Mouse (Mus musculus): ENCODE results near the gene Retreg3. TPM values are rescaled to one million over a fixed set of nuclear protein-coding genes. Genes with fewer than 3 reads are reported as not detected.

Retreg3 gene
- polyA plus RNA-seq, 2 experiments: 5.3 to 20.4 TPM

DNA sequence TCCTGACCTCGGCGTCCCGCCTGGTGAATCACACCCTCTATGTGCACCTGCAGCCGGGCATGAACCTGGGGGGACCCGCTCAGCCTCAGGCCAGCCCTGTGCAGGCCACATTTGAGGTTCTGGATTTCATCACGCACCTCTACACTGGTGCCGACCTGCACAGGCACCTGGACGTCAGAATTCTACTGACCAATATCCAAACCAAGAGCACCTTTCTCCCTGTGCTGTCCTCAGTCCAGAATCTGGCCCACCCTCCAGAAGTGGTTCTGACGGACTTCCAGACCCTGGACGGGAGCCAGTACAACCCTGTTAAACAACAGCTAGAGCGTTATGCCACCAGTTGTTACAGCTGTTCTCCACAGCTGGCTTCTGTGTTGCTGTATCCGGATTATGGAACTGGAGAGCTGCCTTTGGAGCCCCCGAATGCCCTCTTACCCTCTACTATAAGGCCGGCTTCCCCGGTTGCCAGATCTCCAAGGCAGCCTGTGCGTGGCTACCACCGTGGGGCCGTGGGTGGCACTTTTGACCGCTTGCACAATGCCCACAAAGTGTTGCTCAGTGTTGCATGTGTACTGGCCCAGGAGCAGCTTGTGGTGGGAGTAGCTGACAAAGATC is 36.5 kb downstream of the Retreg3 start:
- DNase-seq (ENCODE audit: low read depth in 3 of 3, low spot score in 3 of 3): no peak

DNA sequence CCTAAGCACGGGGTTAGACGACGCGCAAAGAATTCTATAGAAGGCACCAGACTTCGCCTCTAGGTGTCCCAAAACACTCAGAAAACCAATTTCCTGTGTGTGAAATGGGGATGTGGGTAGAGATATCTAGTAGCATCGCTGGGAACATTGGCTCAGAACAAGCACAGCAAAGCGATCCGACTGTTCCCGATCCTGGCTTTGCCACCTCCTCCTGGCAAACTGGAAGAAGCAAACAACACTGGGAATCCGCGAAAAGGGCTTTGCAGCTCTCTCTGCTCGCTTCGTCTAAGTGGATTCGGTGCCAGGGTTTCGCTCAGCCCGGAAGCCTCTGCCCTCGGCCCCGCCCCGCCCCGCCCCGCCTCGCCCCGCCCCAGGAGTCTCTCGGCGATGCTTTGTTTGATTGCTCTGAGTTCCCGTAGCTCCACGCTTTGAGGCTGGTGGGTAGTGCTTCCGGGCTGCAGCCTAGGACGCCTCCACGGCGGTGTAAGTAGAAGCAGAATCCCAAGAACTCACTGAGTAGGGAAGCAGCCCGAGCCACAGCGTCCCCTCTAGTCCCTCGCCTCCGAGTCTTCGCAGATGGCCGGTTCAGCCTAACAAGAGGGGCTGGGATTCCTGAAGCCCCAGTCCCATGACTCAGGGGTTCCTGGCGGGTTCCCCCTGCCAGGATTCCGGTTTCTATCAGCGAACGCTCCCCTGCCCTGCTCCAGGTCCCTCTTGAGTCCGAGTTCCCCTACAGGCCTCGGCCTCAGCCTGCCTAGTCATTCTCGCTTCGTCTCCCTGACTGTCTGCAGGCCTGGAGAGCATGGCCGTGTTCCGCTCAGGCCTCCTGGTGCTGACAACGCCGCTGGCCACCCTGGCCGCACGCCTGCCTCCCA is 37.2 kb downstream of the Retreg3 start, which contains the start of gene Coasy:
Gene Coasy, plus strand, starts transcription at position 358 of the 875 bp plus-strand sequence.
- no peaks in the 10 kb centered on the region for H3K9me3 ChIP-seq (ENCODE audit: control insufficient read depth, low read length)
- peaks cover 39% of the 10 kb centered on the region for H3K27me3 ChIP-seq (ENCODE audit: control insufficient read depth, insufficient read depth, low read length)
- H3K36me3 ChIP-seq (replicated peaks; ENCODE audit: control insufficient read depth, insufficient read depth, low read depth): no peaks in the 10 kb centered on the region
- peak; percentile 65 for TF ChIP-seq CTCF (IDR thresholded peaks at IDR 0.05; ENCODE audit: low read depth)
- TF ChIP-seq EP300 (IDR thresholded peaks at IDR 0.05; ENCODE audit: low read depth): no peak
- peak within 1 kb of the TSS; percentile 98 for H3K4me2 ChIP-seq (ENCODE audit: low read depth)
- peak; percentile 77 to 81 (median 79) for DNase-seq (ENCODE audit: low read depth in 3 of 3, low spot score in 3 of 3)
- H3K4me1 ChIP-seq (replicated peaks; ENCODE audit: control insufficient read depth in 2 of 2, insufficient read depth in 2 of 2, low read length in 1 of 2): peaks cover 23 to 25% of the 10 kb centered on the region in 2 experiments
- ATAC-seq (ENCODE audit: insufficient read depth): peak; percentile 87
- H3K4me3 ChIP-seq (ENCODE audit: insufficient read depth in 1 of 2, low read depth in 2 of 2, low read length in 2 of 2): peak within 1 kb of the TSS; percentile 81 to 82
- H3K9ac ChIP-seq (replicated peaks): peak within 1 kb of the TSS; percentile 89
- peak within 1 kb of the TSS; percentile 85 for H3K27ac ChIP-seq
- WGBS (ENCODE audit: insufficient replicate concordance): under 1% methylated on average over 51 of the region's 51 CpGs

More for the DNA sequence above, 36.5 kb downstream of the Retreg3 start:
- Histone ChIP-seq H3K4me3 (ENCODE audit: insufficient read depth in 1 of 2, low read depth in 2 of 2, low read length in 2 of 2) (peak overlapping the region; percentile 66 to 81), H3K4me2 (ENCODE audit: low read depth) (peak overlapping the region; percentile 98), H3K36me3 (replicated peaks; ENCODE audit: control insufficient read depth, insufficient read depth, low read depth) (no peaks in the 10 kb centered on the region), H3K4me1 (replicated peaks; ENCODE audit: control insufficient read depth in 2 of 2, insufficient read depth in 2 of 2, low read length in 1 of 2) (peaks cover 23 to 32% of the 10 kb centered on the region in 2 experiments), H3K27me3 (ENCODE audit: control insufficient read depth, insufficient read depth, low read length) (peaks cover 35% of the 10 kb centered on the region), H3K9me3 (ENCODE audit: control insufficient read depth, low read length) (no peaks in the 10 kb centered on the region), H3K9ac (replicated peaks) (peak overlapping the region; percentile 89), H3K27ac (peak overlapping the region; percentile 85)
- ATAC-seq (ENCODE audit: insufficient read depth): no peak
- TF ChIP-seq CTCF (IDR thresholded peaks at IDR 0.05; ENCODE audit: low read depth) (no peak), EP300 (IDR thresholded peaks at IDR 0.05; ENCODE audit: low read depth) (no peak)
- 31% methylated on average over 19 of the region's 19 CpGs for WGBS (ENCODE audit: insufficient replicate concordance)

DNA sequence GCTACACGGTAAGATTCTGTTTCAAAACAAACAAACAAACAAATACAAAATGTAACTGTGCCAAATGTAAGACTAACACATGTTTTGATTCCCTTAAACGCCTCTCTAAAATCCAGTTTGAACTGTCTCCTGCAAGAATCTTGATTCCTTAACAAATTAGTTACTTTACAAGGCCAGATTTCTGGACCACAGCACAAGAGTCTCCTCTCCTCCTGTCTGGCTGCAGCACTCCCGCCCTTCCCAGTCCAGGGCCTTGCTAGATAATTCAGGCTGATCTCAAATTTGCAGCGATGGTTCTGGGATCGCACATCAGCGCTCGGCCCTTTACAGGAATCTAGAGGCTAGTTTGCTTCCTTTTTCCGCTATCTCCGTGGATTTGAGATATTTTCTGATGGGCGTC is 38.0 kb downstream of the Retreg3 start:
- Histone ChIP-seq H3K36me3 (replicated peaks; ENCODE audit: control insufficient read depth, insufficient read depth, low read depth) (no peaks in the 10 kb centered on the region), H3K4me2 (ENCODE audit: low read depth) (peak overlapping the region; percentile 98), H3K9ac (replicated peaks) (peak overlapping the region; percentile 66), H3K27me3 (ENCODE audit: control insufficient read depth, insufficient read depth, low read length) (peaks cover 39% of the 10 kb centered on the region), H3K9me3 (ENCODE audit: control insufficient read depth, low read length) (no peaks in the 10 kb centered on the region), H3K4me1 (replicated peaks; ENCODE audit: control insufficient read depth in 2 of 2, insufficient read depth in 2 of 2, low read length in 1 of 2) (peaks cover 21 to 23% of the 10 kb centered on the region in 2 experiments), H3K27ac (peak overlapping the region; percentile 49), H3K4me3 (ENCODE audit: insufficient read depth in 1 of 2, low read depth in 2 of 2, low read length in 2 of 2) (peak overlapping the region; percentile 81 to 82)
- no peak for TF ChIP-seq CTCF (IDR thresholded peaks at IDR 0.05; ENCODE audit: low read depth)
- TF ChIP-seq EP300 (IDR thresholded peaks at IDR 0.05; ENCODE audit: low read depth): no peak
- no peak for DNase-seq (ENCODE audit: low read depth in 3 of 3, low spot score in 3 of 3)
- no peak for ATAC-seq (ENCODE audit: insufficient read depth)
- WGBS (ENCODE audit: insufficient replicate concordance): 8% methylated on average over 10 of the region's 10 CpGs

DNA sequence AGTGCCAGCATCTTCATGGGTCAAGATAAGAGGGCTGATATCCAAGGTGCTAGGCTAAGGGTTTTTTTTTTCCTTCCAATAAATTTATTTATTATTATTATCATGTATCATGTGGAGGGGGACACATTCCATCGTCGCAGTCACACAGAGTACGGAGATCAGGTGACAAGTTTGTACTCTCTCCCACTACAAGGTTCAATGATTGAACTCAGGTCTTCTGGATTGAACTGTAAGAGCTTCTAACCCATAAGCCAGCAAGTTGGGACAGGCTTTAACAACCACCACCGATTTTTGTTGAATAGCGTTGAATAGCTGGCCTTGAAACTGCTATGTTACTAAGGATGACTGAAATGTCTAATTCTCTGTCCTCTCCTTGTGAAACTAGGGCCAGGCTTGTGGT is 39.3 kb downstream of the Retreg3 start:
- TF ChIP-seq EP300 (IDR thresholded peaks at IDR 0.05; ENCODE audit: low read depth): no peak
- TF ChIP-seq CTCF (IDR thresholded peaks at IDR 0.05; ENCODE audit: low read depth): no peak
- no peak for ATAC-seq (ENCODE audit: insufficient read depth)
- no peak overlapping the region for H3K27ac ChIP-seq
- no peak overlapping the region for H3K4me2 ChIP-seq (ENCODE audit: low read depth)
- H3K9ac ChIP-seq (replicated peaks): no peak overlapping the region
- H3K9me3 ChIP-seq (ENCODE audit: control insufficient read depth, low read length): no peaks in the 10 kb centered on the region
- peaks cover 39% of the 10 kb centered on the region for H3K27me3 ChIP-seq (ENCODE audit: control insufficient read depth, insufficient read depth, low read length)
- WGBS (ENCODE audit: insufficient replicate concordance): 58% methylated on average over 5 of the region's 5 CpGs
- H3K4me1 ChIP-seq (replicated peaks; ENCODE audit: control insufficient read depth in 2 of 2, insufficient read depth in 2 of 2, low read length in 1 of 2): peaks cover 15 to 18% of the 10 kb centered on the region in 2 experiments
- DNase-seq (ENCODE audit: low read depth in 3 of 3, low spot score in 3 of 3): no peak
- H3K36me3 ChIP-seq (replicated peaks; ENCODE audit: control insufficient read depth, insufficient read depth, low read depth): no peaks in the 10 kb centered on the region
- H3K4me3 ChIP-seq (ENCODE audit: insufficient read depth in 1 of 2, low read depth in 2 of 2, low read length in 2 of 2): no peak overlapping the region

DNA sequence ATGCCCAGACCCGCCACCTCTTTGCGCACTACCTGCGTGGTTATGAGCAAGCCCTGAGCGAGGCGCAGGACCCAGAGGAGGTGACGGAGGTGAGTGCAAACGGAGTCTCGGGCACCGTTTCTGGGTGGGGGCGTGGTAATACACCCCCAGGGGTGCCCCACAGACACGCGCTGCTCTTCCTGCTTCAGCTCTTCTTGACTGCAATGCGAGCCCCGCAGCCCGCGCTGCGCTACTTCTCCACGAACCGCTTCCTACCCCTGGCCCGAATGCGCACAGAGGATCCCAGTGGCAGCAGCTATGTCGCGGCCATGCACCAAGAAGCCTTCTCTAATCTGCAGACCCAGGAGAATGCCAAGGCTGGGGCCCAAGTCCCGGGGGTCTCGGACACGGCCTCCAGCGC is 39.9 kb downstream of the Retreg3 start:
- Histone ChIP-seq H3K9me3 (ENCODE audit: control insufficient read depth, low read length) (no peaks in the 10 kb centered on the region), H3K4me2 (ENCODE audit: low read depth) (peak overlapping the region; percentile 31), H3K4me3 (ENCODE audit: insufficient read depth in 1 of 2, low read depth in 2 of 2, low read length in 2 of 2) (peak overlapping the region in 1 of 2 experiments; percentile 6; a peak in 1 of 4 replicates), H3K4me1 (replicated peaks; ENCODE audit: control insufficient read depth in 2 of 2, insufficient read depth in 2 of 2, low read length in 1 of 2) (peaks cover 15 to 18% of the 10 kb centered on the region in 2 experiments), H3K36me3 (replicated peaks; ENCODE audit: control insufficient read depth, insufficient read depth, low read depth) (no peaks in the 10 kb centered on the region), H3K9ac (replicated peaks) (no peak overlapping the region), H3K27ac (no peak overlapping the region), H3K27me3 (ENCODE audit: control insufficient read depth, insufficient read depth, low read length) (peaks cover 39% of the 10 kb centered on the region)
- ATAC-seq (ENCODE audit: insufficient read depth) (no peak), DNase-seq (ENCODE audit: low read depth in 3 of 3, low spot score in 3 of 3) (no peak)
- no peak for TF ChIP-seq CTCF (IDR thresholded peaks at IDR 0.05; ENCODE audit: low read depth)
- no peak for TF ChIP-seq EP300 (IDR thresholded peaks at IDR 0.05; ENCODE audit: low read depth)
- 7% methylated on average over 27 of the region's 27 CpGs for WGBS (ENCODE audit: insufficient replicate concordance)

Data from liver, embryonic 14.5 days (tissue).